Mouse (Mus musculus): Measurements from ENCODE around the gene Zfp667.

The Zfp667 gene

DNA sequence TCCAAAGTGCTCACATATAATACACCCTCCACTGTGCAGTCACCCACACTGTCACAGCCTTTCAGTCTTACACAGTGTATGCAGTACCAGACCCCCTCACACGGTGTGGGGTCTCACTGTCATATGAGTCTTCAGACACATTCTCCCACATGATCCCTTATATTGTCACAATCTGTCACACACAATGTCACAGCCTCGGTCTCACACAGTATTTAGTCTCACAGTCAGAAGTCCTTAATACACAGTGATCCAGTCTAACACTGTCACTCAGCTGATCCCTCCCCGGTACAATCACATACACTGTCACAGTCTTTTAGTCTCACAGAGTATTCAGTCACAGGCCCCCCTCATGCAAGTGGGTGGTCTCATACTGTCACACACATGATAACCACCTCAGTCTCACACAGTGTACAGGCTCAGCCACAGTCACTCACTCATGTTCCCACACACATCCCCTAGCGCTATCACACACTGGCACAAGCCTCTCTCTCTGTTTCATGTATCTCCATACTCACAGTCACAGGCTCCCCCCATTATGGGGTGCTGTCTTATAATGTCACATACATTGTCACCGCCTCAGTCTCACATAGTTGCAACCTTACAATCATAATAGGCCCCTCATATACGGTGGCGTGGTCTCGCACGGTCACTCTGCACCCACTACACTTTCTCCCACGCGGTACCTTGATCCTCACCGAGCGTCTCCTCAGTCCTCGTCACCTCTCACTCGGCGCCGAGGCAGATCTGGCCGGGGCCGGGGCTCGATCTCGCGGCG is 44.3 kb downstream of the Zfp667 start:
- peak; percentile 7 for DNase-seq (ENCODE audit: low spot score)

- DNase-seq (ENCODE audit: low spot score), result peak; percentile 63
Observed at GRCm38 (mm10) chr7:6331233-6331956, 45.0 kb downstream of the Zfp667 start, which contains the start of gene Zfp583. Gene Zfp583, minus strand, starts transcription at chr7:6331285.

DNA sequence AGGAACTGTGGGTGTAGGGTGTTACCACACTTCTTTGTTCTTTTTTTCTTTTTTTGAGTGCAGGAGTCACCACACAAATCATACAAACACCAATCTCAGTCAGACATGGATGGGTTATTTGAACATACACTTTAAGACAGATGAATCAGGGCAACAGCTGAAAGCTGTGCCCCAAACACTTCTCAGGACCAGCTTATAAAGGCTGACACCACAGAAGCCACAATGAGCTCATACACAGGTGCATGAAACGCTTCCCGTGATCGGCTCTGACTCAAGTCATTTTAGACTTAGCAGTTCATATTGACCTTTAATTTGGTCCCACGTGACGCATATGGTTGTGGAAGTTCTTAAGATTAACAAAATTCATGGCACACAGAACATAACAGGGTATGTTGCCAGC is 53.5 kb downstream of the Zfp667 start:
- no peak for DNase-seq (ENCODE audit: low spot score)

DNA sequence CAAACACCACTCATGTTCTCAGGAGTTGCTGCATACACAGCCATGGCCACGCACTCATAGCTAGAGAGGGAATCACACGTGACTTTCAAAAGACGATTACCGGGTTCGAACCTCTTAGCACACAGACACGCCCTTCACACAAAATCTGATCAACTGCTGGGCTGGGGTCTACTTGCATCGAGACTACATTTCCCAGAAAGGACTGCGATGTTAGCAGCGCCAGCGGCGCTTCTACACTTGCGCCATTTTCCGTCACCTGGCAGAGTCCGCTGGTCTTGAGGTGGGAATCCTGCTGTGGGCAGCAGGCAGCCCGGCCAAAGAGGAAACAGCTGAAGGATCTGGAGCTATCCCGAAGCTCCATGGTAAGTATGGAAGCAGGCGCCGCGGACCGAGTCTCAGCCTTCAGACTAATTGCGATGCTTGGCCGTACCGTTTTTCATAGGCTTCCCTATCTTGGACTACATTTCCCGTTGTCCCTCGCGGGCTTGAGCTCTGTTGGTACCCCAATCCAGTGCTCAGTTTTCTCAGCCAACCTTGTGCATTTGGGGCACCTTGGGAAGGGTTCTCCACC is 57.2 kb downstream of the Zfp667 start, which contains the start of gene Gm3854:
Gm3854 (plus strand) TSS at position 259 of the 571 bp plus-strand sequence.
- DNase-seq (ENCODE audit: low spot score), result peak; percentile 21

GRCm38 (mm10) chr7:6344124-6344523 is 57.7 kb downstream of the Zfp667 start:
- DNase-seq (ENCODE audit: low spot score), result no peak
